Mouse (Mus musculus): ENCODE data around the gene Tnfaip8l1. TPM values are rescaled to one million over a fixed set of nuclear protein-coding genes. Genes with fewer than 3 reads are reported as not detected.

Gene Tnfaip8l1
- polyA plus RNA-seq, 1 experiment from 2014 or later, result 6.0 TPM

DNA sequence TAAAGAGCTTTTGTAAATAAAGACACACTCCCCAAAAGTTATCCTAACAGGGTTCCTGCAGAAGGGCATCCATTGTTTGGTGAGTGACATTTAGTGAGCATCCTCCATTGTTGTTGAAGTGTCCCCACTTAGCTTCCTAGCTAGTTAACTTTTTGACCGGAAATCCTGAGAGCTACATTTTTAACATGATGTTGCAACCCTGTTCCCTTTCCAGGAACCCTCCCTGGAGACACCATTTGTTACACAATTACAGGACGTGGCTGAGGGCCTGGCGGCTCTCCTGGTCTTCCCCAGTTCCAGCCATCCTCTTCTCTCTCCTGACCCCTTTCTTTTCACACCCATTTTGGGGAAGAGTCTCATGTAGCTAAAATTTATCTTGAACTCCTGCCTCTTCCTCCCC lies 57.5 kb downstream of the Tnfaip8l1 start:
- no peak for DNase-seq (ENCODE audit: low spot score)
- H3K27ac ChIP-seq, result no peak overlapping the region
- 49% methylated on average over 3 of the region's 3 CpGs for whole genome bisulfite sequencing

More for the DNA sequence above, 57.5 kb downstream of the Tnfaip8l1 start:
- Histone ChIP-seq H3K4me1 (peaks cover 24% of the 10 kb centered on the region), H3K4me3 (0 out of 2 replicates have a peak overlapping the region, but pooled peaks have one; percentile 96), H3K9me3 (no peaks in the 10 kb centered on the region), H3K36me3 (0 out of 2 replicates have a peak, but pooled peaks cover 11% of the 10 kb centered on the region), H3K27me3 (ENCODE audit: insufficient read depth, poor library complexity, severe bottlenecking) (no peaks in the 10 kb centered on the region)

Small RNA genes lying within 50 kb of the gene (microRNA-seq; reads per million reads assigned to microRNA genes)
- not detected for gene Gm44397

Other genes with a start within 250 kb of the Tnfaip8l1 start
- gene Zfp119b, start 213.0 kb upstream of the Tnfaip8l1 start, polyA plus RNA-seq (2016; fragmentation: Nextera tagmentation; extraction: Ambion mirVana), result 3.9 TPM in 2 replicates
- 0.25 and 0.72 TPM in 2 replicates for gene Ebi3, start 209.8 kb upstream of the Tnfaip8l1 start, polyA plus RNA-seq (2016; fragmentation: Nextera tagmentation; extraction: Ambion mirVana)
- 20.9 and 24.4 TPM in 2 replicates for gene Yju2, start 203.4 kb upstream of the Tnfaip8l1 start, polyA plus RNA-seq (2016; fragmentation: Nextera tagmentation; extraction: Ambion mirVana)
- gene Shd, start 192.0 kb upstream of the Tnfaip8l1 start, polyA plus RNA-seq (2016; fragmentation: Nextera tagmentation; extraction: Ambion mirVana), result 11.3 and 15.2 TPM in 2 replicates
- gene Fsd1, start 176.0 kb upstream of the Tnfaip8l1 start, polyA plus RNA-seq (2016; fragmentation: Nextera tagmentation; extraction: Ambion mirVana), result 8.4 and 23.2 TPM in 2 replicates
- gene Stap2, start 156.9 kb upstream of the Tnfaip8l1 start, polyA plus RNA-seq (2016; fragmentation: Nextera tagmentation; extraction: Ambion mirVana), result 7.7 and 8.0 TPM in 2 replicates
- 69.5 and 111 TPM in 2 replicates for gene Mpnd, start 156.8 kb upstream of the Tnfaip8l1 start, polyA plus RNA-seq (2016; fragmentation: Nextera tagmentation; extraction: Ambion mirVana)
- 117 and 155 TPM in 2 replicates for gene Sh3gl1, start 125.8 kb upstream of the Tnfaip8l1 start, polyA plus RNA-seq (2016; fragmentation: Nextera tagmentation; extraction: Ambion mirVana)
- 24.0 and 30.0 TPM in 2 replicates for gene Chaf1a, start 122.0 kb upstream of the Tnfaip8l1 start, polyA plus RNA-seq (2016; fragmentation: Nextera tagmentation; extraction: Ambion mirVana)
- gene Ubxn6, start 87.4 kb upstream of the Tnfaip8l1 start, polyA plus RNA-seq (2016; fragmentation: Nextera tagmentation; extraction: Ambion mirVana), result 33.1 and 34.3 TPM in 2 replicates
- 121 and 139 TPM in 2 replicates for gene Hdgfl2, start 82.8 kb upstream of the Tnfaip8l1 start, polyA plus RNA-seq (2016; fragmentation: Nextera tagmentation; extraction: Ambion mirVana)
- 0.05 and 0.08 TPM in 2 replicates for gene Plin4, start 52.7 kb upstream of the Tnfaip8l1 start, polyA plus RNA-seq (2016; fragmentation: Nextera tagmentation; extraction: Ambion mirVana)
- gene Plin5, start 44.9 kb upstream of the Tnfaip8l1 start, polyA plus RNA-seq (2016; fragmentation: Nextera tagmentation; extraction: Ambion mirVana), result 0.18 and 0.46 TPM in 2 replicates
- not detected in 2 replicates for gene Lrg1, start 40.5 kb upstream of the Tnfaip8l1 start, polyA plus RNA-seq (2016; fragmentation: Nextera tagmentation; extraction: Ambion mirVana)
- gene Sema6b, start 22.1 kb upstream of the Tnfaip8l1 start, polyA plus RNA-seq (2016; fragmentation: Nextera tagmentation; extraction: Ambion mirVana), result 0.36 and 1.0 TPM in 2 replicates
- 94.2 and 106 TPM in 2 replicates for gene Mydgf, start 21.4 kb downstream of the Tnfaip8l1 start, polyA plus RNA-seq (2016; fragmentation: Nextera tagmentation; extraction: Ambion mirVana)
- gene Dpp9, start 56.4 kb downstream of the Tnfaip8l1 start, polyA plus RNA-seq (2016; fragmentation: Nextera tagmentation; extraction: Ambion mirVana), result 31.0 and 34.3 TPM in 2 replicates
- 15.0 and 20.3 TPM in 2 replicates for gene Fem1a, start 94.3 kb downstream of the Tnfaip8l1 start, polyA plus RNA-seq (2016; fragmentation: Nextera tagmentation; extraction: Ambion mirVana)
- 6.8 and 9.5 TPM in 2 replicates for gene Ticam1, start 114.3 kb downstream of the Tnfaip8l1 start, polyA plus RNA-seq (2016; fragmentation: Nextera tagmentation; extraction: Ambion mirVana)
- gene Plin3, start 130.4 kb downstream of the Tnfaip8l1 start, polyA plus RNA-seq (2016; fragmentation: Nextera tagmentation; extraction: Ambion mirVana), result 81.7 and 93.2 TPM in 2 replicates
- not detected in 2 replicates for gene Arrdc5, start 137.8 kb downstream of the Tnfaip8l1 start, polyA plus RNA-seq (2016; fragmentation: Nextera tagmentation; extraction: Ambion mirVana)
- 136 and 163 TPM in 2 replicates for gene Uhrf1, start 140.8 kb downstream of the Tnfaip8l1 start, polyA plus RNA-seq (2016; fragmentation: Nextera tagmentation; extraction: Ambion mirVana)
- 34.6 and 35.6 TPM in 2 replicates for gene Kdm4b, start 163.6 kb downstream of the Tnfaip8l1 start, polyA plus RNA-seq (2016; fragmentation: Nextera tagmentation; extraction: Ambion mirVana)